Mouse (Mus musculus) liver, embryonic 15.5 days (tissue): Measurements from ENCODE around the gene Plekhm1. TPM values are rescaled to one million over a fixed set of nuclear protein-coding genes. Genes with fewer than 3 reads are reported as not detected.
"Not testable (repeated sequence)": the region's sequence is repeated elsewhere in the genome, so short reads cannot be mapped to it uniquely, and the experiment has no call there.

Experiments used
- ATAC-seq: fragments of 200-750 bp; cut with Nextera tagmentation; 2 replicates; pipeline ENCODE4 v1.8.0; 2017; ENCODE audit warnings: moderate number of reproducible peaks, mild to moderate bottlenecking, moderate library complexity; ENCODE audit not compliant: insufficient read depth
- H3K27ac ChIP-seq: fragments of 300-500 bp; sonication (generic); replicated peaks from 2 replicates; pipeline ENCODE4 v1.5.1; 2015; ENCODE audit warnings: mild to moderate bottlenecking, inconsistent platforms
- H3K27me3 ChIP-seq: fragments of 300-500 bp; sonication (generic); 2 replicates; pipeline ENCODE4 v1.6.1; 2015; ENCODE audit warnings: mild to moderate bottlenecking, inconsistent platforms
- H3K36me3 ChIP-seq: fragments of 300-500 bp; sonication (generic); replicated peaks from 2 replicates; pipeline ENCODE4 v1.6.1; 2015; ENCODE audit warnings: moderate library complexity, mild to moderate bottlenecking, inconsistent platforms
- H3K4me1 ChIP-seq: fragments of 300-500 bp; sonication (generic); replicated peaks from 2 replicates; pipeline ENCODE4 v1.6.1; 2015; ENCODE audit warnings: inconsistent platforms
- H3K4me2 ChIP-seq: fragments of 300-500 bp; sonication (generic); 2 replicates; pipeline ENCODE4 v1.6.1; 2015; ENCODE audit warnings: moderate library complexity, mild to moderate bottlenecking, inconsistent platforms
- H3K4me3 ChIP-seq: fragments of 300-500 bp; sonication (generic); replicated peaks from 2 replicates; pipeline ENCODE4 v1.5.1; 2015; ENCODE audit warnings: mild to moderate bottlenecking, inconsistent platforms
- H3K9ac ChIP-seq: fragments of 300-500 bp; sonication (generic); 2 replicates; pipeline ENCODE4 v1.6.1; 2015; ENCODE audit warnings: moderate library complexity, mild to moderate bottlenecking, inconsistent platforms
- H3K9me3 ChIP-seq: fragments of 300-500 bp; sonication (generic); replicated peaks from 2 replicates; pipeline ENCODE4 v1.6.1; 2016; ENCODE audit warnings: inconsistent platforms
- WGBS: fragments of 180-500 bp; shearing (Covaris S2); methylation state at CpG from one replicate; pipeline ENCODE4 v1.1.7; 2015; ENCODE audit warnings: mixed read lengths; ENCODE audit not compliant: insufficient replicate concordance; 5-methylcytosine and 5-hydroxymethylcytosine counted together
- polyA plus RNA-seq: library from polyadenylated mRNA; unstranded; fragments of >200 nt; fragmentation: Nextera tagmentation; extraction: Ambion mirVana; gene quantifications from 2 replicates; pipeline ENCODE4 v1.2.1, GENCODE M21; 2015

Plekhm1 gene
- polyA plus RNA-seq, 1 experiment from 2014 or later = 3.4 TPM

- Histone ChIP-seq H3K27ac (no peak overlapping the region), H3K4me3 (no peak overlapping the region), H3K9ac (no peak overlapping the region), H3K4me2 (no peak overlapping the region), H3K9me3 (no peaks in the 10 kb centered on the region), H3K36me3 (peaks cover 6% of the 10 kb centered on the region), H3K4me1 (peaks cover 44% of the 10 kb centered on the region), H3K27me3 (no peaks in the 10 kb centered on the region)
- 82% methylated on average over 13 of the region's 13 CpGs for WGBS
- ATAC-seq = no peak
These were observed 3.6 kb downstream of the Plekhm1 start for GRCm38 (mm10) chr11:103408880-103409279.

- H3K27ac ChIP-seq, H3K9me3 ChIP-seq, H3K9ac ChIP-seq, H3K4me2 ChIP-seq, H3K27me3 ChIP-seq, H3K4me3 ChIP-seq, ATAC-seq: not testable (repeated sequence)
- WGBS = 61% methylated on average over 5 of the region's 5 CpGs
- H3K4me1 ChIP-seq = peaks cover 38% of the 10 kb centered on the region
- peaks cover 18% of the 10 kb centered on the region for H3K36me3 ChIP-seq
These were observed 5.4 kb downstream of the Plekhm1 start for GRCm38 (mm10) chr11:103407136-103407535.

- no peaks in the 10 kb centered on the region for H3K27me3 ChIP-seq
- peak overlapping the region; percentile 38; the same call in 1 of the 2 replicates for H3K27ac ChIP-seq
- H3K4me1 ChIP-seq = peaks cover 33% of the 10 kb centered on the region
- no peak overlapping the region for H3K4me3 ChIP-seq
- ATAC-seq = no peak
- H3K9ac ChIP-seq = no peak overlapping the region
- WGBS = 57% methylated on average over 7 of the region's 7 CpGs
- no peak overlapping the region for H3K4me2 ChIP-seq
- peaks cover 20% of the 10 kb centered on the region for H3K36me3 ChIP-seq
- no peaks in the 10 kb centered on the region for H3K9me3 ChIP-seq
These were observed 5.9 kb downstream of the Plekhm1 start for GRCm38 (mm10) chr11:103406551-103406950.

- H3K27ac ChIP-seq = no peak overlapping the region
- H3K27me3 ChIP-seq = no peaks in the 10 kb centered on the region
- no peak overlapping the region for H3K4me2 ChIP-seq
- no peaks in the 10 kb centered on the region for H3K9me3 ChIP-seq
- no peak for ATAC-seq
- WGBS = 78% methylated on average over 1 of the region's 1 CpGs
- H3K9ac ChIP-seq = no peak overlapping the region
- H3K4me3 ChIP-seq = no peak overlapping the region
- H3K4me1 ChIP-seq = peaks cover 27% of the 10 kb centered on the region
- peaks cover 22% of the 10 kb centered on the region for H3K36me3 ChIP-seq
These were observed 6.7 kb downstream of the Plekhm1 start for GRCm38 (mm10) chr11:103405814-103406213.

- H3K9me3 ChIP-seq = no peaks in the 10 kb centered on the region
- no peak overlapping the region for H3K9ac ChIP-seq
- ATAC-seq = peak; percentile 57; the same call in 1 of the 2 replicates
- no peak overlapping the region for H3K27ac ChIP-seq
- H3K27me3 ChIP-seq = no peaks in the 10 kb centered on the region
- no peak overlapping the region for H3K4me2 ChIP-seq
- no peak overlapping the region for H3K4me3 ChIP-seq
- peaks cover 22% of the 10 kb centered on the region for H3K36me3 ChIP-seq
- H3K4me1 ChIP-seq = peaks cover 30% of the 10 kb centered on the region
These were observed 7.9 kb downstream of the Plekhm1 start for GRCm38 (mm10) chr11:103404618-103405017.

- no peak overlapping the region; the same call in 1 of the 2 replicates for H3K27ac ChIP-seq
- no peaks in the 10 kb centered on the region for H3K9me3 ChIP-seq
- peak; percentile 26; the same call in 1 of the 2 replicates for ATAC-seq
- H3K4me1 ChIP-seq = peaks cover 30% of the 10 kb centered on the region
- 43% methylated on average over 4 of the region's 4 CpGs for WGBS
- no peaks in the 10 kb centered on the region for H3K27me3 ChIP-seq
- H3K4me3 ChIP-seq = no peak overlapping the region
- peaks cover 22% of the 10 kb centered on the region for H3K36me3 ChIP-seq
- no peak overlapping the region for H3K9ac ChIP-seq
- H3K4me2 ChIP-seq = no peak overlapping the region
These were observed 8.7 kb downstream of the Plekhm1 start for GRCm38 (mm10) chr11:103403776-103404175.

GRCm38 (mm10) chr11:103402738-103403137 is 9.7 kb downstream of the Plekhm1 start:
- H3K27ac ChIP-seq = no peak overlapping the region
- no peak overlapping the region for H3K9ac ChIP-seq
- peaks cover 22% of the 10 kb centered on the region for H3K36me3 ChIP-seq
- H3K9me3 ChIP-seq = no peaks in the 10 kb centered on the region
- H3K27me3 ChIP-seq = no peaks in the 10 kb centered on the region
- no peak for ATAC-seq
- H3K4me3 ChIP-seq = no peak overlapping the region
- peaks cover 30% of the 10 kb centered on the region for H3K4me1 ChIP-seq
- no peak overlapping the region for H3K4me2 ChIP-seq
- WGBS = 87% methylated on average over 5 of the region's 5 CpGs

GRCm38 (mm10) chr11:103402198-103402597 is 10.3 kb downstream of the Plekhm1 start:
- H3K4me1 ChIP-seq = peaks cover 30% of the 10 kb centered on the region
- no peaks in the 10 kb centered on the region for H3K9me3 ChIP-seq
- no peak overlapping the region for H3K9ac ChIP-seq
- ATAC-seq = no peak
- H3K27me3 ChIP-seq = no peaks in the 10 kb centered on the region
- no peak overlapping the region for H3K4me3 ChIP-seq
- H3K27ac ChIP-seq = no peak overlapping the region
- no peak overlapping the region for H3K4me2 ChIP-seq
- 81% methylated on average over 2 of the region's 2 CpGs for WGBS
- peaks cover 23% of the 10 kb centered on the region for H3K36me3 ChIP-seq

GRCm38 (mm10) chr11:103399986-103400385 is 12.5 kb downstream of the Plekhm1 start:
- H3K9me3 ChIP-seq = no peaks in the 10 kb centered on the region
- no peak overlapping the region for H3K4me2 ChIP-seq
- H3K27me3 ChIP-seq = no peaks in the 10 kb centered on the region
- H3K36me3 ChIP-seq = peaks cover 44% of the 10 kb centered on the region
- peaks cover 21% of the 10 kb centered on the region for H3K4me1 ChIP-seq
- 36% methylated on average over 4 of the region's 4 CpGs for WGBS
- ATAC-seq = no peak
- H3K27ac ChIP-seq = no peak overlapping the region
- no peak overlapping the region for H3K4me3 ChIP-seq
- H3K9ac ChIP-seq = no peak overlapping the region

- Histone ChIP-seq H3K36me3 (peaks cover 49% of the 10 kb centered on the region), H3K4me2 (no peak overlapping the region), H3K9ac (no peak overlapping the region), H3K4me1 (peaks cover 14% of the 10 kb centered on the region), H3K27me3 (no peaks in the 10 kb centered on the region), H3K27ac (no peak overlapping the region), H3K4me3 (no peak overlapping the region), H3K9me3 (no peaks in the 10 kb centered on the region)
- no peak for ATAC-seq
- WGBS = 73% methylated on average over 3 of the region's 3 CpGs
These were observed 13.4 kb downstream of the Plekhm1 start for GRCm38 (mm10) chr11:103399050-103399449.

GRCm38 (mm10) chr11:103396682-103397081 is 15.8 kb downstream of the Plekhm1 start:
- Histone ChIP-seq H3K4me3 (no peak overlapping the region), H3K27me3 (no peaks in the 10 kb centered on the region), H3K4me2 (no peak overlapping the region), H3K9ac (no peak overlapping the region), H3K27ac (no peak overlapping the region), H3K9me3 (no peaks in the 10 kb centered on the region), H3K36me3 (peaks cover 54% of the 10 kb centered on the region), H3K4me1 (peaks cover 9% of the 10 kb centered on the region)
- WGBS = 85% methylated on average over 4 of the region's 4 CpGs
- no peak for ATAC-seq

GRCm38 (mm10) chr11:103396236-103396635 is 16.3 kb downstream of the Plekhm1 start:
- no peaks in the 10 kb centered on the region for H3K9me3 ChIP-seq
- no peak for ATAC-seq
- no peak overlapping the region for H3K4me2 ChIP-seq
- 85% methylated on average over 4 of the region's 4 CpGs for WGBS
- H3K36me3 ChIP-seq = peaks cover 51% of the 10 kb centered on the region
- no peak overlapping the region for H3K9ac ChIP-seq
- peaks cover 9% of the 10 kb centered on the region for H3K4me1 ChIP-seq
- no peaks in the 10 kb centered on the region for H3K27me3 ChIP-seq
- no peak overlapping the region for H3K4me3 ChIP-seq
- no peak overlapping the region for H3K27ac ChIP-seq
